Mouse (Mus musculus): ENCODE results near the gene Wfs1. TPM values are rescaled to one million over a fixed set of nuclear protein-coding genes. Genes with fewer than 3 reads are reported as not detected.
"Not testable (repeated sequence)": the region's sequence is repeated elsewhere in the genome, so short reads cannot be mapped to it uniquely, and the experiment has no call there.

Wfs1 gene
- polyA plus RNA-seq, 1 experiment: 0.02 TPM

GRCm38 (mm10) chr5:36942446-36942845, 46.6 kb downstream of the Wfs1 start:
- Histone ChIP-seq H3K9me3 (ENCODE audit: control insufficient read depth, low read length) (no peaks in the 10 kb centered on the region), H3K27me3 (ENCODE audit: control insufficient read depth) (no peaks in the 10 kb centered on the region), H3K36me3 (ENCODE audit: control insufficient read depth) (no peaks in the 10 kb centered on the region), H3K4me3 (replicated peaks) (no peak overlapping the region), H3K4me1 (ENCODE audit: control insufficient read depth) (no peaks in the 10 kb centered on the region)
- no peak for TF ChIP-seq TAL1 (IDR thresholded peaks at IDR 0.05; ENCODE audit: low read length)
- TF ChIP-seq GATA1 (IDR thresholded peaks at IDR 0.05; ENCODE audit: low read length): no peak

- not testable (repeated sequence) for H3K27me3 ChIP-seq (ENCODE audit: control insufficient read depth); H3K36me3 ChIP-seq (ENCODE audit: control insufficient read depth); H3K4me1 ChIP-seq (ENCODE audit: control insufficient read depth); H3K4me3 ChIP-seq (replicated peaks); H3K9me3 ChIP-seq (ENCODE audit: control insufficient read depth, low read length)
Observed at GRCm38 (mm10) chr5:36938991-36939390, 50.0 kb downstream of the Wfs1 start.

DNA sequence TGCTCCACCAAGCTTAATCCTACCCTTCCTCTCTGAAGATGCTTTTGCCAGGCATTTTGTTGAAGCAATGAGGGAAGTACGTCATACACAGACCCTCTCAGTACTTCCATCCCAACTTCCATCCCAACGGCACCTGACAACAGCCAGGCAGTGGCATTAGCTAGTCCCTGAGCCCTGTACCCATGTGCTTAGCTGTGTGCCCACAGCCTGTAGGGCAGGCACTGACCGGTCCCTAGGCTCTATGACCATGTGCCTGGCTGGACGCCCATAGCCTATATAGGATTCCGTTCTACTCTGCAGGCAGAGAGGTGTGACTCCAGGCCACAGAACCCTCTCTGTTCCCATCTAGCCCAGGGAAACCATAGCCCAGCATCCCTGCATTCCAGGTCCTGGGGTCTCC, 51.0 kb downstream of the Wfs1 start:
- H3K36me3 ChIP-seq (ENCODE audit: control insufficient read depth): no peaks in the 10 kb centered on the region
- TF ChIP-seq TAL1 (IDR thresholded peaks at IDR 0.05; ENCODE audit: low read length) (no peak), GATA1 (IDR thresholded peaks at IDR 0.05; ENCODE audit: low read length) (no peak)
- no peaks in the 10 kb centered on the region for H3K9me3 ChIP-seq (ENCODE audit: control insufficient read depth, low read length)
- no peak overlapping the region for H3K4me3 ChIP-seq (replicated peaks)
- no peaks in the 10 kb centered on the region for H3K27me3 ChIP-seq (ENCODE audit: control insufficient read depth)
- H3K4me1 ChIP-seq (ENCODE audit: control insufficient read depth): no peaks in the 10 kb centered on the region

- no peaks in the 10 kb centered on the region for H3K27me3 ChIP-seq (ENCODE audit: control insufficient read depth)
- H3K4me1 ChIP-seq (ENCODE audit: control insufficient read depth): no peaks in the 10 kb centered on the region
- no peak overlapping the region for H3K4me3 ChIP-seq (replicated peaks)
- TF ChIP-seq GATA1 (IDR thresholded peaks at IDR 0.05; ENCODE audit: low read length): no peak
- TF ChIP-seq TAL1 (IDR thresholded peaks at IDR 0.05; ENCODE audit: low read length): no peak
- H3K9me3 ChIP-seq (ENCODE audit: control insufficient read depth, low read length): no peaks in the 10 kb centered on the region
- no peaks in the 10 kb centered on the region for H3K36me3 ChIP-seq (ENCODE audit: control insufficient read depth)
Observed at GRCm38 (mm10) chr5:36936548-36936947, 52.5 kb downstream of the Wfs1 start.

GRCm38 (mm10) chr5:36935486-36936473, 53.2 kb downstream of the Wfs1 start:
- Histone ChIP-seq H3K36me3 (ENCODE audit: control insufficient read depth) (no peaks in the 10 kb centered on the region), H3K4me1 (ENCODE audit: control insufficient read depth) (no peaks in the 10 kb centered on the region), H3K27me3 (ENCODE audit: control insufficient read depth) (no peaks in the 10 kb centered on the region), H3K9me3 (ENCODE audit: control insufficient read depth, low read length) (no peaks in the 10 kb centered on the region), H3K4me3 (replicated peaks) (no peak overlapping the region)
- no peak for TF ChIP-seq TAL1 (IDR thresholded peaks at IDR 0.05; ENCODE audit: low read length)
- TF ChIP-seq GATA1 (IDR thresholded peaks at IDR 0.05; ENCODE audit: low read length): no peak

DNA sequence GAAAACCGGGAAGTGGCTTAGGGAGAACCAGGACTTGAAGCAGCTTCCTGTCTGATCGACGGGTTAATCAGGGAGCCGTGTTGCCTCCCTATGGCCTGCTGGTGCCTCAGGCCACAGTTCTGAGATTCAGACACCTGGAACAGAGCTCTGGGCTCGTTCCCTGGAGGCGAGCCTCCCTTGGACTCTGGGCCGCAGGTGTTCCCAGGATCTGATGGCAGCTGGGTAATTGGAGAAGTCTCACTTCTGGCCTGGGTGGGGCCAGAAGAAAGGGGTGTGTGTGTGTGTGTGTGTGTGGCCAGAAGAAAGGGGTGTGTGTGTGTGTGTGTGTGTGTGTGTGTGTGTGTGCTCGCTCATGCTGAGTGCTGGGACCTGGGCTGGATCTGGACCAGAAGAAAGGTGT, 55.6 kb downstream of the Wfs1 start:
- no peaks in the 10 kb centered on the region for H3K4me1 ChIP-seq (ENCODE audit: control insufficient read depth)
- no peaks in the 10 kb centered on the region for H3K27me3 ChIP-seq (ENCODE audit: control insufficient read depth)
- H3K9me3 ChIP-seq (ENCODE audit: control insufficient read depth, low read length): no peaks in the 10 kb centered on the region
- H3K4me3 ChIP-seq (replicated peaks): no peak overlapping the region
- no peak for TF ChIP-seq GATA1 (IDR thresholded peaks at IDR 0.05; ENCODE audit: low read length)
- no peak for TF ChIP-seq TAL1 (IDR thresholded peaks at IDR 0.05; ENCODE audit: low read length)
- no peaks in the 10 kb centered on the region for H3K36me3 ChIP-seq (ENCODE audit: control insufficient read depth)

DNA sequence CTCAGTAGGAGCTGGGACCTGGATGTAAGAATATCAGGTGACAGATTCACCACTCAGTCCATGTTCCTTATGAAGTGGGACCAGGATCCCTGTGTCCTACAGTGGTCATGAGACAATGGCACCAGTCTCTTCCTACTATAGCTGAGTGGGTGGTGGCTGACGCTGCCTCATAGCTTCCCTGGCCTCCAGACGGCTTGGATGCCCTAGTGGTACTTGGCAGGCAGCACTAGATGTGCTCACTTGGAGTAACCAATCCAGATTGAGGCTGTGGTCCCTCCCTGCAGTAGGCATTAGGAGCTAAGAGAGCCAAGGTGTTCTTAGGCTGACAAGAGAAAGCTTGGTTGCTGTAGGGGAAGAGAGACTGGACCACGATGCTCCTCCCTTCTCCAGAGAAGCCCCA, 59.6 kb downstream of the Wfs1 start:
- H3K9me3 ChIP-seq (ENCODE audit: control insufficient read depth, low read length): no peaks in the 10 kb centered on the region
- no peaks in the 10 kb centered on the region for H3K27me3 ChIP-seq (ENCODE audit: control insufficient read depth)
- H3K4me1 ChIP-seq (ENCODE audit: control insufficient read depth): no peaks in the 10 kb centered on the region
- H3K36me3 ChIP-seq (ENCODE audit: control insufficient read depth): no peaks in the 10 kb centered on the region
- no peak overlapping the region for H3K4me3 ChIP-seq (replicated peaks)
- TF ChIP-seq GATA1 (IDR thresholded peaks at IDR 0.05; ENCODE audit: low read length) (no peak), TAL1 (IDR thresholded peaks at IDR 0.05; ENCODE audit: low read length) (no peak)

DNA sequence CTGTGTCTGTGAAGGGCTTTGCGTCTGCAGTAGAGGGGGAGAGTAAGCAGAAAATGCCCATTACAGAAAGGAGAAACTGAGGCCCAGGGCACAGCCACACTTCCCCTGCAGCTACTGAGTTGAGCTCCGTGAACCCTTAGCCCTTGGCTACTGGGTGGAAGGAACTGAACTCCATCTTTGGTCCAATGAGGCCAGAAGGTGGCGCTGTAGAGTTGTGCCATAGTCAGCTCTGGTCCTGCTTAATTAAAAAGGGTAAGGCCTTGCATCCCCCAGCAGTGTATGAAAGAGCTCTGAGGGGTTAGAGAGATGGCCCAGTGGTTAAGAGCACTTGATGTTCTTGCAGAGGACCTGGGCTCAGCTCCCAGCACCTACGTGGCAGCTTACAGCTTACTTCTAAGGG, 60.3 kb downstream of the Wfs1 start:
- Histone ChIP-seq H3K9me3 (ENCODE audit: control insufficient read depth, low read length) (no peaks in the 10 kb centered on the region), H3K36me3 (ENCODE audit: control insufficient read depth) (no peaks in the 10 kb centered on the region), H3K4me3 (replicated peaks) (no peak overlapping the region), H3K27me3 (ENCODE audit: control insufficient read depth) (no peaks in the 10 kb centered on the region), H3K4me1 (ENCODE audit: control insufficient read depth) (no peaks in the 10 kb centered on the region)
- TF ChIP-seq TAL1 (IDR thresholded peaks at IDR 0.05; ENCODE audit: low read length): no peak
- no peak for TF ChIP-seq GATA1 (IDR thresholded peaks at IDR 0.05; ENCODE audit: low read length)

DNA sequence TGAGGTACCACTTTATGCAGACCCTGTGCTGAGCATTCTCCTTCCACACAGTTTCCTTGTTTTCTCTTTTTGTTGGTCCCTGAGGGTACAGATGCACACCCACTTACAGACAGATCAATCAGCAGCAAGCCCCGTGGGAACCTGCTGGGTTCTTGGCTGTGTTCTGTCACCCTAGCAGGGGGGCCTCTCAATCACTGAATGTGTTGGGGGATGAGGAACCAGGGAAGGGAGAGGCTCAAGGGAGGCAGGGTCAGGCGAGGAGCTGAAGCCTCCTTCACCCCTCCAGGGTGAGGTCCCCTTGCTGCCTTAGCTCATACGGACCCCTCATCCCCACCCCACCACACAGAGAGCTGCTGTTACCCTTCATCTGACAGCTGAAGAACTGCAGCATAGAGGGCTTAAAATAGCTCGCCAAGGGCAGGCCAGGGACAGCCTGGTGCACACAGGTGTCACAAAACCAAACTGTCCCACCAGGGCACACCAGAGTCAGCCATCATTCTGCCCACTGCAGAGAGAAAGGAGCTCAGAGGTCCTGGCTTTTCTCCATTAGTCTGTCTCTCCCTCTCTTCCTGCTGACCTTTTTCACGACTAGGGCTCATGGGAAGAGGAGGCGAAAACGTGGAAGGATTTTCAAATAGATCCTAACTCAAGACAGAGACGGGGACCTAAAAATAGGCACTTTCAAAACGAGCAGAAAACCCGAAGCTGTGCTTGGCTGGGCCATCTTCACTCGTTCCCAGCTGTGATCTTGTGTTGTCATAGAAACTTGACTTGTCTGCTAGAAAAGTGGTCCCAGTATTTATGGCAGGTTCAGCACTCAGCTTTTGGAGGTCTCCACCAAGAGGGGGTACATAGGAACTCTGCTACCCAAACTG, 64.9 kb downstream of the Wfs1 start:
- H3K9me3 ChIP-seq (ENCODE audit: control insufficient read depth, low read length): no peaks in the 10 kb centered on the region
- H3K4me1 ChIP-seq (ENCODE audit: control insufficient read depth): no peaks in the 10 kb centered on the region
- no peak overlapping the region for H3K4me3 ChIP-seq (replicated peaks)
- H3K27me3 ChIP-seq (ENCODE audit: control insufficient read depth): no peaks in the 10 kb centered on the region
- TF ChIP-seq GATA1 (IDR thresholded peaks at IDR 0.05; ENCODE audit: low read length) (no peak), TAL1 (IDR thresholded peaks at IDR 0.05; ENCODE audit: low read length) (no peak)
- no peaks in the 10 kb centered on the region for H3K36me3 ChIP-seq (ENCODE audit: control insufficient read depth)

Measured in erythroblast, embryonic 14.5 days (primary cell).